Comparison of ENCODE assay signal across 8 mouse cellular contexts in genomic region chr9:8901647-8902131, GRCm38 (mm10). TPM values are rescaled to one million over a fixed set of nuclear protein-coding genes. Genes with fewer than 3 reads are reported as not detected.
A peak's percentile ranks its signal among the peaks of the same experiment; 100 is the strongest.
DNase-seq lines count a peak whose midpoint lies in the region; ATAC-seq and TF ChIP-seq lines count a peak whose summit lies in the region.

No protein-coding gene starts in this region.

- DNase-seq in layer of hippocampus, adult 11-12 months (ENCODE audit: low spot score): peak; percentile 46
- DNase-seq in layer of hippocampus, adult 9-10 months (ENCODE audit: low spot score): no peak
- DNase-seq in layer of hippocampus, adult 18-20 months (ENCODE audit: low spot score in 2 of 2): peak; percentile 46 to 62
- DNase-seq in c-Kit-positive CD71-positive TER-119-positive erythroid progenitor cells, embryonic 14.5 days (ENCODE audit: low spot score): no peak

- peak overlapping the region; percentile 92 for H3K27ac ChIP-seq in cortical plate, adult 2 months (ENCODE audit: insufficient read depth, low read length)
- H3K27ac ChIP-seq in heart, embryonic 15.5 days: no peak overlapping the region
- no peak overlapping the region for H3K27ac ChIP-seq in liver, embryonic 15.5 days (replicated peaks)
- peak overlapping the region; percentile 74 for H3K27ac ChIP-seq in neural tube, embryonic 15.5 days (replicated peaks)

- H3K27me3 ChIP-seq in heart, embryonic 15.5 days: peaks cover 60% of the 10 kb centered on the region
- H3K27me3 ChIP-seq in liver, embryonic 15.5 days: peaks cover 53% of the 10 kb centered on the region
- H3K27me3 ChIP-seq in neural tube, embryonic 15.5 days (replicated peaks): peaks cover 21% of the 10 kb centered on the region

- 0 out of 2 replicates have a peak overlapping the region, but pooled peaks have one; percentile 12 for H3K9ac ChIP-seq in heart, embryonic 15.5 days
- no peak overlapping the region for H3K9ac ChIP-seq in liver, embryonic 15.5 days
- H3K9ac ChIP-seq in neural tube, embryonic 15.5 days (replicated peaks): peak overlapping the region; percentile 71

- H3K36me3 ChIP-seq in heart, embryonic 15.5 days: no peaks in the 10 kb centered on the region
- no peaks in the 10 kb centered on the region for H3K36me3 ChIP-seq in liver, embryonic 15.5 days (replicated peaks)
- H3K36me3 ChIP-seq in neural tube, embryonic 15.5 days: no peaks in the 10 kb centered on the region

- under 1% methylated on average over 43 of the region's 49 CpGs for WGBS in heart, embryonic 15.5 days
- 1% methylated on average over 47 of the region's 49 CpGs for WGBS in liver, embryonic 15.5 days (ENCODE audit: insufficient replicate concordance)
- 0% methylated on average over 34 of the region's 49 CpGs for whole genome bisulfite sequencing in neural tube, embryonic 15.5 days

- peaks cover 3% of the 10 kb centered on the region for H3K4me1 ChIP-seq in cortical plate, adult 2 months (ENCODE audit: control insufficient read depth, insufficient read depth, low read length)
- H3K4me1 ChIP-seq in heart, embryonic 15.5 days (replicated peaks): peaks cover 25% of the 10 kb centered on the region
- H3K4me1 ChIP-seq in liver, embryonic 15.5 days (replicated peaks): no peaks in the 10 kb centered on the region
- peaks cover 19% of the 10 kb centered on the region for H3K4me1 ChIP-seq in neural tube, embryonic 15.5 days

- ATAC-seq in heart, embryonic 15.5 days (replicated peaks; ENCODE audit: insufficient number of reproducible peaks, insufficient read depth, low FRiP score, low read depth): peak; percentile 47; the same call in 1 of the 2 replicates
- ATAC-seq in liver, embryonic 15.5 days (ENCODE audit: insufficient read depth): no peak
- ATAC-seq in neural tube, embryonic 15.5 days (ENCODE audit: low FRiP score): peak; percentile 88

- H3K4me3 ChIP-seq in cortical plate, adult 2 months (ENCODE audit: insufficient read depth, low read length): peak overlapping the region; percentile 97
- H3K4me3 ChIP-seq in heart, embryonic 15.5 days: peak overlapping the region; percentile 51
- H3K4me3 ChIP-seq in liver, embryonic 15.5 days (replicated peaks): peak overlapping the region; percentile 28
- H3K4me3 ChIP-seq in neural tube, embryonic 15.5 days (replicated peaks): peak overlapping the region; percentile 59

- TF ChIP-seq POLR2A in cortical plate, adult 2 months (IDR thresholded peaks at IDR 0.05; ENCODE audit: extremely low read depth, insufficient read depth, low read length): no peak

- no peak for TF ChIP-seq CTCF in cortical plate, adult 2 months (IDR thresholded peaks at IDR 0.05; ENCODE audit: extremely low read depth, insufficient read depth, low read length)

- peak overlapping the region; percentile 91 for H3K4me2 ChIP-seq in heart, embryonic 15.5 days
- H3K4me2 ChIP-seq in liver, embryonic 15.5 days: peak overlapping the region; percentile 49
- peak overlapping the region; percentile 92 for H3K4me2 ChIP-seq in neural tube, embryonic 15.5 days

- no peaks in the 10 kb centered on the region for H3K9me3 ChIP-seq in heart, embryonic 15.5 days (replicated peaks)
- no peaks in the 10 kb centered on the region for H3K9me3 ChIP-seq in liver, embryonic 15.5 days (replicated peaks)
- H3K9me3 ChIP-seq in neural tube, embryonic 15.5 days (replicated peaks): no peaks in the 10 kb centered on the region

RNA-seq across cellular contexts. Expression of gene Pgr, which starts 2.1 kb away (rescaled TPM):
- 5.8 and 6.0 TPM in 2 replicates for polyA plus RNA-seq in cortical plate, adult 2 months (2012; rRNA removed)
- 0.05 and 0.16 TPM in 2 replicates for polyA plus RNA-seq in heart, embryonic 15.5 days (2015; fragmentation: Nextera tagmentation; extraction: Ambion mirVana)
- total RNA-seq in layer of hippocampus, adult 18-20 months (2021): 10 to 100 TPM; 12.4 to 12.5 TPM
- polyA plus RNA-seq in liver, embryonic 15.5 days (2015; fragmentation: Nextera tagmentation; extraction: Ambion mirVana): not detected in 2 replicates
- 4.1 TPM in 2 replicates for polyA plus RNA-seq in neural tube, embryonic 15.5 days (2015; fragmentation: Nextera tagmentation; extraction: Ambion mirVana)

Comparison
In these comparisons a context has a peak if more than half of its experiments do, and no peak if none do; other contexts are left out.
1. DNase-seq: peak in layer of hippocampus, adult 11-12 months (single experiment) and layer of hippocampus, adult 18-20 months (2 of 2); none in layer of hippocampus, adult 9-10 months (single experiment) and c-Kit-positive CD71-positive TER-119-positive erythroid progenitor cells, embryonic 14.5 days (single experiment).
2. H3K27ac ChIP-seq: peak in cortical plate, adult 2 months (single experiment) and neural tube, embryonic 15.5 days (single experiment); none in heart, embryonic 15.5 days (single experiment) and liver, embryonic 15.5 days (single experiment).
3. H3K4me3 ChIP-seq: peak in every context shown above with its lines; median percentile 97 in cortical plate, adult 2 months; 59 in neural tube, embryonic 15.5 days; 51 in heart, embryonic 15.5 days; 28 in liver, embryonic 15.5 days.
4. Peak in every context shown above with its lines, with median percentiles within 50 percentile points of each other: H3K4me2 ChIP-seq.